Mouse (Mus musculus) embryonic fibroblast, embryonic 13.5 days (primary cell): ENCODE results near the gene Cct8l1.

ENCODE experiments used
- CTCF ChIP-seq: IDR thresholded peaks from 2 replicates; pipeline ENCODE4 v1.5.1; 2011; ENCODE audit warnings: mild to moderate bottlenecking, control low read depth, low read length, moderate library complexity, borderline replicate concordance; ENCODE audit not compliant: insufficient read depth
- POLR2A ChIP-seq: IDR thresholded peaks from 2 replicates; pipeline ENCODE4 v1.6.1; 2011; ENCODE audit warnings: low read depth, mild to moderate bottlenecking, control low read depth, low read length, moderate library complexity

DNA sequence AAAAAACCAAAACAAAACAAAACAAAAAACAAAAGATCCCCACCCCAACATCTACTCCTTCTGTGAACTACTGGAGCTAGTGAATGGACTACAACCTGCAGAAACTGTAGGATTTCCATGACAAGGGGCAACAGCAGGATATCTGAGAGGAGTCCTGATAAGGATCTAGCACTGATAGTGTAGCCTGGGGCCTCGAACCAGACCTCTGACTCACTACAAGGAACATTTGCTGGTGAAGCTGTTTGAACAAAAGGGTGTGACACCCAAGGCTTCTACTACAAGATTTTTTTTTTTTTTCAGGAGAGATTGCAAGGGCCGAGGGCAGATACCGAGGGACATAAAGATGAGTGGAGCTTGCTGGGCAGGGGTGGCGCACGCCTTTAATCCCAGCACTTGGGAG is 17.4 kb downstream of the Cct8l1 start:
- TF ChIP-seq CTCF = no peak
- no peak for TF ChIP-seq POLR2A
